Mouse (Mus musculus): ENCODE measurements around the gene Wbp4. TPM values are rescaled to one million over a fixed set of nuclear protein-coding genes. Genes with fewer than 3 reads are reported as not detected.
"Not testable (repeated sequence)": the region's sequence is repeated elsewhere in the genome, so short reads cannot be mapped to it uniquely, and the experiment has no call there.

Wbp4 gene
- polyA plus RNA-seq, 1 experiment from 2014 or later, result 46.0 TPM

DNA sequence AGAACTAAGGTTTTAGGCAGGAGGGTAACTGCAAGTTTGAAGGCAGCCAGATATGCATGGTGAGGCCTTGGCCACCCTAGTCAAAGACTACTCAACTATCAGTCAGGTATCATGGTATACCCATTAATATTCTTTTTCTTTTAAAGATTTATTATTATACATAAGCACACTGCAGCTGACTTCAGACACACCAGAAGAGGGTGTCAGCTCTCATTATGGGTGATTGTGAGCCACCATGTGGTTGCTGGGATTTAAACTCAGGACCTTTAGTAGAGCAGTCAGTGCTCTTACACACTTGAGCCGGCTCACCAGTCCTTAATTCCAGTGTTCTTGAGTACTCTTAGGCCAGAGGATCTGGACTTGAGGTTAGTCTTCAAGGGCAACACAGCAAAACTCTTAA, 20.9 kb downstream of the Wbp4 start:
- DNase-seq (ENCODE audit: low spot score), result no peak
- WGBS, result 90% methylated on average over 1 of the region's 1 CpGs
- Histone ChIP-seq H3K4me3 (ENCODE audit: low read depth, low read length) (no peak overlapping the region), H3K9ac (ENCODE audit: low read depth, low read length) (no peak overlapping the region), H3K9me3 (ENCODE audit: control insufficient read depth, low read length) (0 out of 2 replicates have a peak, but pooled peaks cover 1% of the 10 kb centered on the region), H3K4me1 (ENCODE audit: control insufficient read depth, insufficient read depth, low read length) (no peaks in the 10 kb centered on the region), H3K36me3 (ENCODE audit: control insufficient read depth, insufficient read depth, low read length) (peaks cover 47% of the 10 kb centered on the region), H3K27ac (replicated peaks; ENCODE audit: low read depth, low read length) (no peak overlapping the region), H3K27me3 (replicated peaks; ENCODE audit: control insufficient read depth, insufficient read depth, low read length) (no peaks in the 10 kb centered on the region), H3K4me2 (ENCODE audit: low read depth, low read length) (no peak overlapping the region)
- ATAC-seq (ENCODE audit: low read depth), result no peak

DNA sequence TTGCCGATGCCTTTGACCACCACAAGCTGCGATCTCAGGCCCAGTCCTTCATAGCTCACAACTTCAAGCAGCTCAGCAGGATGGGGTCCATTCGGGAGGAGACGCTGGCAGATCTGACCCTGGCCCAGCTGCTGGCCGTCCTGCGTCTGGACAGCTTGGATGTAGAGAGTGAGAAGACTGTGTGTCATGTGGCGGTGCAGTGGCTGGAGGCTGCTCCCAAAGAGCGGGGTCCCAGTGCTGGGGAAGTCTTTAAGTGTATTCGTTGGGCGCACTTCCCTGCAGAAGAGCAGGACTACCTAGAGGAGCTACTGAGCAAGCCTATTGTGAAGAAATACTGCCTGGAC, 28.8 kb downstream of the Wbp4 start:
- not testable (repeated sequence) for H3K27me3 ChIP-seq (replicated peaks; ENCODE audit: control insufficient read depth, insufficient read depth, low read length); H3K4me1 ChIP-seq (ENCODE audit: control insufficient read depth, insufficient read depth, low read length); H3K4me2 ChIP-seq (ENCODE audit: low read depth, low read length); ATAC-seq (ENCODE audit: low read depth); H3K27ac ChIP-seq (replicated peaks; ENCODE audit: low read depth, low read length); H3K36me3 ChIP-seq (ENCODE audit: control insufficient read depth, insufficient read depth, low read length); DNase-seq (ENCODE audit: low spot score); H3K9ac ChIP-seq (ENCODE audit: low read depth, low read length); H3K4me3 ChIP-seq (ENCODE audit: low read depth, low read length)
- WGBS, result 94% methylated on average over 5 of the region's 10 CpGs
- H3K9me3 ChIP-seq (ENCODE audit: control insufficient read depth, low read length), result peaks cover 18% of the 10 kb centered on the region; the same call in 1 of the 2 replicates

GRCm38 (mm10) chr14:79451681-79452590, 29.4 kb downstream of the Wbp4 start, which contains the start of gene Kbtbd6:
Kbtbd6 (plus strand) TSS chr14:79451835.
- peak; percentile 95 for ATAC-seq (ENCODE audit: low read depth)
- peaks cover 18% of the 10 kb centered on the region; the same call in 1 of the 2 replicates for H3K9me3 ChIP-seq (ENCODE audit: control insufficient read depth, low read length)
- not testable (repeated sequence) for H3K27me3 ChIP-seq (replicated peaks; ENCODE audit: control insufficient read depth, insufficient read depth, low read length); H3K4me1 ChIP-seq (ENCODE audit: control insufficient read depth, insufficient read depth, low read length); H3K36me3 ChIP-seq (ENCODE audit: control insufficient read depth, insufficient read depth, low read length)
- WGBS, result 20% methylated on average over 35 of the region's 89 CpGs
- peak within 1 kb of the TSS; percentile 54 for H3K4me3 ChIP-seq (ENCODE audit: low read depth, low read length)
- peak within 1 kb of the TSS; percentile 69 for H3K4me2 ChIP-seq (ENCODE audit: low read depth, low read length)
- H3K9ac ChIP-seq (ENCODE audit: low read depth, low read length), result peak within 1 kb of the TSS; percentile 61
- H3K27ac ChIP-seq (replicated peaks; ENCODE audit: low read depth, low read length), result peak within 1 kb of the TSS; percentile 61; the same call in 1 of the 2 replicates
- peak; percentile 98 for DNase-seq (ENCODE audit: low spot score)

DNA sequence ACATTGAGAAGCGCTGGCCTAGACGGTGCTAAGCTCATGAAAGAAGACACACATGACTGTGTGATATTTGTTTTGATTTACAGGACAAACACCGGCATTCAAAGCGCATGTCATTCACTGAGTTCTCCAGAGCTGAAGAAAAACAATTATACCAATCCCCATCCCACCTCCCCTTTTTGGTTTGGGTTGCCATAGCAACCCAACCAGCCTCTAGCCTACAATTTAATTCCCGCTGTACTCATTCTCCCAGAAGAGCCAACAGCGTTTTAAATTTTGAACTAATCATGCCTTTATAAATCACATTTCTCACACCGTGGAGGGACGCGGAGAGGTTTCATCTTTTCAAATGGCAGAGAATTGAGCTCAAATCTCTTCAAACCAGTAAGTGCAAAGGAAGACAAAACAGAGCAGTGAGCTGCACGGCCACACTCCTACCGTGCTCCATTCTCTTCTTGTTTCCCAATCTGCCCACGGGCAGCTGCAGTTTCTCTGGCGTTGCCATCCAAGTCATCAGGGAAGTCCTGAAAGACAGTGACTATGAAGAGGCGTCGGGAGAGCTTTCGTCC, 36.2 kb downstream of the Wbp4 start:
- peak; percentile 18 for DNase-seq (ENCODE audit: low spot score)
- 56% methylated on average over 16 of the region's 16 CpGs for WGBS
- 0 out of 2 replicates have a peak, but pooled peaks have one; percentile 33 for ATAC-seq (ENCODE audit: low read depth)
- Histone ChIP-seq H3K9ac (ENCODE audit: low read depth, low read length) (no peak overlapping the region), H3K27me3 (replicated peaks; ENCODE audit: control insufficient read depth, insufficient read depth, low read length) (no peaks in the 10 kb centered on the region), H3K9me3 (ENCODE audit: control insufficient read depth, low read length) (no peaks in the 10 kb centered on the region), H3K4me3 (ENCODE audit: low read depth, low read length) (no peak overlapping the region), H3K4me2 (ENCODE audit: low read depth, low read length) (no peak overlapping the region), H3K36me3 (ENCODE audit: control insufficient read depth, insufficient read depth, low read length) (no peaks in the 10 kb centered on the region), H3K27ac (replicated peaks; ENCODE audit: low read depth, low read length) (no peak overlapping the region), H3K4me1 (ENCODE audit: control insufficient read depth, insufficient read depth, low read length) (no peaks in the 10 kb centered on the region)

DNA sequence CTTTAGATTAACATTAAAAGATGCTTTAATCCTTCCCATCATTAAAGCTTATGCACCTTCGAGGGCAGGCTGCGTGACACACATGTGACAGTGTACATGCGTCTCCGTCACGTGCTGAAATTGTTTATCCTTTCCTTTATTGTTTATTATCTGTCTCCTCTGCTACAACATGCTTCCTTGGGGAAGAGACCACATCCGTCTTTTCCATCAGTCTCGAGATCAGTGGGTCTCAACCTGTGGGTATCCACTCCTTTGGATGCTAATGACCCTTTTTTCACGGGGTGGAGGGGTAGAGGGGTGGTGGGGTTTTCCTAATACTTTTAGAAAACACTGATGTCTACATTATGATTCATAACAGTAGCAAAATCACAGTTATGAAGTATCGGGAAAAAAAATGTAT, 36.7 kb downstream of the Wbp4 start:
- Histone ChIP-seq H3K27me3 (replicated peaks; ENCODE audit: control insufficient read depth, insufficient read depth, low read length) (no peaks in the 10 kb centered on the region), H3K27ac (replicated peaks; ENCODE audit: low read depth, low read length) (no peak overlapping the region), H3K9ac (ENCODE audit: low read depth, low read length) (no peak overlapping the region), H3K36me3 (ENCODE audit: control insufficient read depth, insufficient read depth, low read length) (no peaks in the 10 kb centered on the region), H3K4me3 (ENCODE audit: low read depth, low read length) (no peak overlapping the region), H3K9me3 (ENCODE audit: control insufficient read depth, low read length) (no peaks in the 10 kb centered on the region), H3K4me1 (ENCODE audit: control insufficient read depth, insufficient read depth, low read length) (no peaks in the 10 kb centered on the region), H3K4me2 (ENCODE audit: low read depth, low read length) (no peak overlapping the region)
- no peak for DNase-seq (ENCODE audit: low spot score)
- 88% methylated on average over 9 of the region's 9 CpGs for WGBS
- no peak for ATAC-seq (ENCODE audit: low read depth)

DNA sequence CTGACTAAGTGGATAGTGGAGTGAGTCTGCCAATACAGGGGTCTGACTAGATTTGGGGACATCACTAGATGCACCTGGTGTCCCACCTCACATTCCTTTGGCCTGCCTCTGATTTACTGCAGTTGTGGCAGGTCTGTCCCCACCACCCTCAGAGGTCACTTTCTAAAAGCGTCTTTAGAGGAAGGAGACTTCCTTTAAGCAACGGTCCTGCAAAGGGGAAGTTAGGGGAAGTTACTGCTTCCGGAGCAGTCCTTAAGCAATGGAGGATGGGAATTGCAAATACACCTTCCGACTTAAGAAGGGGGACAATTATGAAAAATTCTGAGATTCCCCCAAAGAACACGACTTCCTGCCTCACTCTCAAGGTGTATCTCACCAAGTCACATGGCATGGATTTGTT, 39.9 kb downstream of the Wbp4 start:
- no peak for DNase-seq (ENCODE audit: low spot score)
- no peak overlapping the region for H3K27ac ChIP-seq (replicated peaks; ENCODE audit: low read depth, low read length)
- H3K9me3 ChIP-seq (ENCODE audit: control insufficient read depth, low read length), result no peaks in the 10 kb centered on the region
- ATAC-seq (ENCODE audit: low read depth), result no peak
- H3K4me3 ChIP-seq (ENCODE audit: low read depth, low read length), result no peak overlapping the region
- H3K36me3 ChIP-seq (ENCODE audit: control insufficient read depth, insufficient read depth, low read length), result no peaks in the 10 kb centered on the region
- no peak overlapping the region for H3K4me2 ChIP-seq (ENCODE audit: low read depth, low read length)
- WGBS, result 84% methylated on average over 5 of the region's 5 CpGs
- no peaks in the 10 kb centered on the region for H3K27me3 ChIP-seq (replicated peaks; ENCODE audit: control insufficient read depth, insufficient read depth, low read length)
- no peaks in the 10 kb centered on the region for H3K4me1 ChIP-seq (ENCODE audit: control insufficient read depth, insufficient read depth, low read length)
- no peak overlapping the region for H3K9ac ChIP-seq (ENCODE audit: low read depth, low read length)

- no peak overlapping the region for H3K4me3 ChIP-seq (ENCODE audit: low read depth, low read length)
- H3K27me3 ChIP-seq (replicated peaks; ENCODE audit: control insufficient read depth, insufficient read depth, low read length), result no peaks in the 10 kb centered on the region
- ATAC-seq (ENCODE audit: low read depth) (no peak), DNase-seq (ENCODE audit: low spot score) (no peak)
- WGBS, result 86% methylated on average over 2 of the region's 2 CpGs
- H3K36me3 ChIP-seq (ENCODE audit: control insufficient read depth, insufficient read depth, low read length), result no peaks in the 10 kb centered on the region
- no peak overlapping the region for H3K4me2 ChIP-seq (ENCODE audit: low read depth, low read length)
- H3K27ac ChIP-seq (replicated peaks; ENCODE audit: low read depth, low read length), result no peak overlapping the region
- H3K9ac ChIP-seq (ENCODE audit: low read depth, low read length), result no peak overlapping the region
- no peaks in the 10 kb centered on the region for H3K4me1 ChIP-seq (ENCODE audit: control insufficient read depth, insufficient read depth, low read length)
- H3K9me3 ChIP-seq (ENCODE audit: control insufficient read depth, low read length), result no peaks in the 10 kb centered on the region
Observed at GRCm38 (mm10) chr14:79440655-79441054, 40.7 kb downstream of the Wbp4 start.

GRCm38 (mm10) chr14:79434068-79434467, 47.3 kb downstream of the Wbp4 start:
- no peak for ATAC-seq (ENCODE audit: low read depth)
- Histone ChIP-seq H3K4me3 (ENCODE audit: low read depth, low read length) (no peak overlapping the region), H3K9me3 (ENCODE audit: control insufficient read depth, low read length) (no peaks in the 10 kb centered on the region), H3K9ac (ENCODE audit: low read depth, low read length) (no peak overlapping the region), H3K4me1 (ENCODE audit: control insufficient read depth, insufficient read depth, low read length) (no peaks in the 10 kb centered on the region), H3K27ac (replicated peaks; ENCODE audit: low read depth, low read length) (no peak overlapping the region), H3K36me3 (ENCODE audit: control insufficient read depth, insufficient read depth, low read length) (no peaks in the 10 kb centered on the region), H3K4me2 (ENCODE audit: low read depth, low read length) (no peak overlapping the region), H3K27me3 (replicated peaks; ENCODE audit: control insufficient read depth, insufficient read depth, low read length) (no peaks in the 10 kb centered on the region)
- no peak for DNase-seq (ENCODE audit: low spot score)
- WGBS, result 77% methylated on average over 1 of the region's 1 CpGs
